Mouse (Mus musculus): ENCODE results near the gene Tgds. TPM values are rescaled to one million over a fixed set of nuclear protein-coding genes. Genes with fewer than 3 reads are reported as not detected.
"Not testable (repeated sequence)": the region's sequence is repeated elsewhere in the genome, so short reads cannot be mapped to it uniquely, and the experiment has no call there.

Tgds gene
- polyA plus RNA-seq, 1 experiment from 2014 or later = 32.3 TPM

GRCm38 (mm10) chr14:118124771-118125170, 7.8 kb downstream of the Tgds start:
- no peak for ATAC-seq (ENCODE audit: low FRiP score)
- 84% methylated on average over 4 of the region's 4 CpGs for WGBS
- DNase-seq (ENCODE audit: low spot score) = no peak
- Histone ChIP-seq H3K9me3 (ENCODE audit: control insufficient read depth, low read length) (no peaks in the 10 kb centered on the region), H3K27me3 (ENCODE audit: control insufficient read depth, insufficient read depth, low read length) (no peaks in the 10 kb centered on the region), H3K9ac (ENCODE audit: low read depth, low read length) (no peak overlapping the region), H3K4me2 (replicated peaks; ENCODE audit: low read depth, low read length) (no peak overlapping the region), H3K27ac (ENCODE audit: low read depth, low read length) (no peak overlapping the region), H3K36me3 (ENCODE audit: control insufficient read depth, insufficient read depth, low read length) (peaks cover 3% of the 10 kb centered on the region; the same call in 1 of the 2 replicates), H3K4me1 (replicated peaks; ENCODE audit: control insufficient read depth, insufficient read depth, low read length) (no peaks in the 10 kb centered on the region), H3K4me3 (ENCODE audit: low read depth, low read length) (no peak overlapping the region)

DNA sequence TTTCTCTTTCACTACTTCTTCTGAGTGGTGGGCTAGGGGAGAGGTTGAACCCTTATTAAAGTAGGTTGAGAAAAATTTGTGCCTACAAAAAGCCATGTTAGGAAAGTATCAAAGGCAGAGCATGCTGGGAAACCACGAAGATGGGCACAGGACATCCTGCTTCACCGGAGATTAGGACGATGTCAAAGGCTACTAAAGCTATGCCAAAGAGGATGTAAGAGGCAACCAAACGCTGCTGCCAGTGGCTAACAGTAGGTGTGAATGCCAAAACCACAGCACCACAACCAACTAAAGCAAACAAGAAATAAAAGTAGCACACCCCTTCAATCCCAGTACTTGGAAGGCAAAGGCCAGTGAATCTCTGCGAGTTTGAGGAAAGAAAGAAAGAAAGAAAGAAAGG, 8.4 kb downstream of the Tgds start:
- no peaks in the 10 kb centered on the region for H3K27me3 ChIP-seq (ENCODE audit: control insufficient read depth, insufficient read depth, low read length)
- no peak overlapping the region for H3K9ac ChIP-seq (ENCODE audit: low read depth, low read length)
- DNase-seq (ENCODE audit: low spot score) (no peak), ATAC-seq (ENCODE audit: low FRiP score) (no peak)
- peaks cover 7% of the 10 kb centered on the region; the same call in 1 of the 2 replicates for H3K36me3 ChIP-seq (ENCODE audit: control insufficient read depth, insufficient read depth, low read length)
- 93% methylated on average over 5 of the region's 5 CpGs for WGBS
- no peaks in the 10 kb centered on the region for H3K9me3 ChIP-seq (ENCODE audit: control insufficient read depth, low read length)
- H3K4me2 ChIP-seq (replicated peaks; ENCODE audit: low read depth, low read length) = no peak overlapping the region
- no peak overlapping the region for H3K27ac ChIP-seq (ENCODE audit: low read depth, low read length)
- no peaks in the 10 kb centered on the region for H3K4me1 ChIP-seq (replicated peaks; ENCODE audit: control insufficient read depth, insufficient read depth, low read length)
- H3K4me3 ChIP-seq (ENCODE audit: low read depth, low read length) = no peak overlapping the region

DNA sequence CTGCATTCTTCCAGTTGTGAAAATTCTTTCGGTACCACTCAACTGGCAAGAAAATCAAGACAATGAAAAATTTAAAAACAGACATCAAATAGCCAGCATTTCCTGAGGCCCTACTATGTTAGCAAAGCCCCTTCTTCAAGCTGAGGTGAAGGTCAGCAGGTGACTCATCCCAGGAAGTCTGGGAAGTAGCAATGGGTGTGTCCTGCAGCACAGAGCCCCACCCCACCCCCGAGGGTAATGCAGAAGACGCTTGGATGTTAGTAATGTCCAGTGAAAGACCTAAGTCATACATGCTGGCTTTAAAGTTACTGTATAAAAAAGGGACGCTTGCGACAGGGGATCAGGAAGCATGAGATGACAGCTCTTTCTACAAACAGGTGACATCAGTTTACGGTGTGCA, 19.4 kb downstream of the Tgds start:
- Histone ChIP-seq H3K4me1 (replicated peaks; ENCODE audit: control insufficient read depth, insufficient read depth, low read length) (no peaks in the 10 kb centered on the region), H3K27ac (ENCODE audit: low read depth, low read length) (no peak overlapping the region), H3K27me3 (ENCODE audit: control insufficient read depth, insufficient read depth, low read length) (no peaks in the 10 kb centered on the region), H3K9me3 (ENCODE audit: control insufficient read depth, low read length) (no peaks in the 10 kb centered on the region), H3K4me2 (replicated peaks; ENCODE audit: low read depth, low read length) (no peak overlapping the region), H3K36me3 (ENCODE audit: control insufficient read depth, insufficient read depth, low read length) (0 out of 2 replicates have a peak, but pooled peaks cover 2% of the 10 kb centered on the region), H3K9ac (ENCODE audit: low read depth, low read length) (no peak overlapping the region), H3K4me3 (ENCODE audit: low read depth, low read length) (no peak overlapping the region)
- 96% methylated on average over 6 of the region's 6 CpGs for WGBS
- ATAC-seq (ENCODE audit: low FRiP score) (no peak), DNase-seq (ENCODE audit: low spot score) (no peak)

DNA sequence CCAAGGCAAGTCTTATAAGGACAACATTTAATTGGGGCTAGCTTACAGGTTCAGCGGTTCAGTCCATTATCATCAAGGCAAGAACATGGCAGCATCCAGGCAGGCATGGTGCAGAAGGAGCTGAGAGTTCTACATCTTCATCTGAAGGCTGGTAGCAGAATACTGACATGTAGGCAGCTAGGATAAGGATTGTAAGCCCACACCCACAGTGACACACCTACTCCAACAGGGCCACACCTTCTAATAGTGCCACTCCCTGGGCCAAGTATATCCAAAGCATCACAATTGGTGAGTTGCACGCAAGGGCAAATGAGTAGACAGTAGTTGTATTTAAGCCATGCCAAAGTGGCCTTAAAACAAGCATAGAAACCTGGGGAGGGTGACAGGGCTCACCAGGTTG, 25.1 kb downstream of the Tgds start:
- ATAC-seq (ENCODE audit: low FRiP score); H3K27me3 ChIP-seq (ENCODE audit: control insufficient read depth, insufficient read depth, low read length); H3K4me1 ChIP-seq (replicated peaks; ENCODE audit: control insufficient read depth, insufficient read depth, low read length); H3K9ac ChIP-seq (ENCODE audit: low read depth, low read length); DNase-seq (ENCODE audit: low spot score); H3K4me2 ChIP-seq (replicated peaks; ENCODE audit: low read depth, low read length); H3K36me3 ChIP-seq (ENCODE audit: control insufficient read depth, insufficient read depth, low read length); H3K27ac ChIP-seq (ENCODE audit: low read depth, low read length); H3K9me3 ChIP-seq (ENCODE audit: control insufficient read depth, low read length); H3K4me3 ChIP-seq (ENCODE audit: low read depth, low read length): not testable (repeated sequence)
- 87% methylated on average over 2 of the region's 2 CpGs for WGBS

DNA sequence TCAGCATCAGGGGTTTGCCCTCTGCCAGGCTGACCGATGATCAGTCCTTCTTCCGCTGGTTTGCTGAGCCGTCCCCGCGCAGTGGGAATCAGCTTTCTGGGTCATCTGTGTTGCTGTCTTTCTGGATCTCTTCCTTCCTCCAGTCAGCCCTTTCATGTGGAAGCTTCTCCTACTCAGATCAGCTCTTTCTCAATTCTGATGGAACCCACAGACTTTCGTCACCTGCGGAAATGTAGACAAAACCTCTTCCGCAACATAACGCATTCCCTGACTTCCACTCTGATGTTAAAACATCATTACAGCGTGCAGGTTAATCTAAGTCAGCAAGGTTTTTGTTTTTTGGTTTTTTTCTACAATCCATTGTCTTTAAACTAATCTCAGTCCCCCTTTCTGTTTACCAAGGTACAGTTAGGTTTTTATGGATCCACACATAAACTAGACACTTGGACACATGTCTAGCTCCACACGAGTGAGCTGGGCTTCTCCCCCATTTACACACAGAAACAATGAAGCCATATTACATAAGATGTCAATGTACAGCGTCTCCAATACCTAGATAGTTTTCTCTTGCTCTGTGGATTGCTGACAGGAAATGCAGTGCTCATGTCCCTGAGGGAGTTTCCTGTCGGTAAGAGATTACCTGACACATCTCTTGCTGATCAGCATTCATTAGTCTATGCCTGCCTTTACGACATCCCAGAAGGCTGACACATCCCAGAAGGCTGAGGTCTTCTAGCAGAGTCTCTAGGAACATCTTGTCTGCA, 31.1 kb downstream of the Tgds start:
- H3K4me2 ChIP-seq (replicated peaks; ENCODE audit: low read depth, low read length) = no peak overlapping the region
- no peaks in the 10 kb centered on the region for H3K9me3 ChIP-seq (ENCODE audit: control insufficient read depth, low read length)
- ATAC-seq (ENCODE audit: low FRiP score) (no peak), DNase-seq (ENCODE audit: low spot score) (no peak)
- 84% methylated on average over 14 of the region's 14 CpGs for WGBS
- H3K9ac ChIP-seq (ENCODE audit: low read depth, low read length) = no peak overlapping the region
- H3K4me1 ChIP-seq (replicated peaks; ENCODE audit: control insufficient read depth, insufficient read depth, low read length) = no peaks in the 10 kb centered on the region
- H3K36me3 ChIP-seq (ENCODE audit: control insufficient read depth, insufficient read depth, low read length) = no peaks in the 10 kb centered on the region
- no peak overlapping the region for H3K4me3 ChIP-seq (ENCODE audit: low read depth, low read length)
- H3K27ac ChIP-seq (ENCODE audit: low read depth, low read length) = no peak overlapping the region
- no peaks in the 10 kb centered on the region for H3K27me3 ChIP-seq (ENCODE audit: control insufficient read depth, insufficient read depth, low read length)

- H3K4me3 ChIP-seq (ENCODE audit: low read depth, low read length) = no peak overlapping the region
- ATAC-seq (ENCODE audit: low FRiP score) = no peak
- WGBS = 79% methylated on average over 2 of the region's 2 CpGs
These were observed 34.3 kb downstream of the Tgds start for GRCm38 (mm10) chr14:118098265-118098664.

DNA sequence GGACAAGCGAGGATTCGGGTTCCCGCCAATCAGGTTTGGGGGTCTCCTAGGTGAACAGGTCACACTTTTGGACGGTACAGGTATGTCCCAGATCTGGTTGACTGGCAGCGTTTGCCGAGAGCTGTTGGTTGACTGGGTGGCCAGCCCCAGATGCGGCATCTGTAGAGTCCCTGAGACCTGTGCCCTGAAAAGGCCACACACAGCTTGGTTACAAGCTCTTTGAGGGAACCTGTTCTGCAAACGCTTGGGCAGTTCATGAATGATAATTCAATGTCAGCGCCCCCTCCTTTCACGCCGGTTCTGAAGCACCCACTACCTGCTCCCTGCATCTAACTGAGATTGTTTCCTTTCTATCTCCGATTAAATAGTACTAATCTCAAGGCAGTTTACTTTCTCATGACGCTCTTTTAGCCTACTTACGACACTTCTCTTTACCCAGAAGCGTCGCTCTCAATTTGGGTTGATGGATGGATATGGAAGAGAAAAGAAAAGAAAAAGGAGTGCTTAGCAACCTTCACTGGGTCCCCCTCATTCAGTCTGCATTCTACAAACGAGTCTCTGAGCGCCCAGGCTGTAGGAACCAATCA, 42.7 kb downstream of the Tgds start:
- Histone ChIP-seq H3K4me2 (replicated peaks; ENCODE audit: low read depth, low read length) (peak overlapping the region; percentile 51), H3K36me3 (ENCODE audit: control insufficient read depth, insufficient read depth, low read length) (no peaks in the 10 kb centered on the region), H3K4me3 (ENCODE audit: low read depth, low read length) (peak overlapping the region; percentile 55), H3K9me3 (ENCODE audit: control insufficient read depth, low read length) (no peaks in the 10 kb centered on the region), H3K27me3 (ENCODE audit: control insufficient read depth, insufficient read depth, low read length) (no peaks in the 10 kb centered on the region), H3K27ac (ENCODE audit: low read depth, low read length) (no peak overlapping the region), H3K9ac (ENCODE audit: low read depth, low read length) (peak overlapping the region; percentile 46; the same call in 1 of the 2 replicates), H3K4me1 (replicated peaks; ENCODE audit: control insufficient read depth, insufficient read depth, low read length) (no peaks in the 10 kb centered on the region)
- DNase-seq (ENCODE audit: low spot score) (no peak), ATAC-seq (ENCODE audit: low FRiP score) (peak; percentile 34; the same call in 1 of the 2 replicates)
- 2% methylated on average over 18 of the region's 18 CpGs for WGBS

More at GRCm38 (mm10) chr14:118098265-118098664, 34.3 kb downstream of the Tgds start:
- H3K4me1 ChIP-seq (replicated peaks; ENCODE audit: control insufficient read depth, insufficient read depth, low read length) = no peaks in the 10 kb centered on the region
- no peak overlapping the region for H3K4me2 ChIP-seq (replicated peaks; ENCODE audit: low read depth, low read length)
- H3K27ac ChIP-seq (ENCODE audit: low read depth, low read length) = no peak overlapping the region
- no peak overlapping the region for H3K9ac ChIP-seq (ENCODE audit: low read depth, low read length)
- no peaks in the 10 kb centered on the region for H3K36me3 ChIP-seq (ENCODE audit: control insufficient read depth, insufficient read depth, low read length)
- no peak for DNase-seq (ENCODE audit: low spot score)
- no peaks in the 10 kb centered on the region for H3K27me3 ChIP-seq (ENCODE audit: control insufficient read depth, insufficient read depth, low read length)
- H3K9me3 ChIP-seq (ENCODE audit: control insufficient read depth, low read length) = no peaks in the 10 kb centered on the region

- WGBS = under 1% methylated on average over 44 of the region's 44 CpGs
- H3K4me2 ChIP-seq (replicated peaks; ENCODE audit: low read depth, low read length) = peak overlapping the region; percentile 51
- ATAC-seq (ENCODE audit: low FRiP score) = peak; percentile 81
- no peaks in the 10 kb centered on the region for H3K36me3 ChIP-seq (ENCODE audit: control insufficient read depth, insufficient read depth, low read length)
- H3K27ac ChIP-seq (ENCODE audit: low read depth, low read length) = 0 out of 2 replicates have a peak overlapping the region, but pooled peaks have one; percentile 12
- H3K4me3 ChIP-seq (ENCODE audit: low read depth, low read length) = peak overlapping the region; percentile 55
- peak; percentile 95 for DNase-seq (ENCODE audit: low spot score)
- H3K4me1 ChIP-seq (replicated peaks; ENCODE audit: control insufficient read depth, insufficient read depth, low read length) = no peaks in the 10 kb centered on the region
- peak overlapping the region; percentile 61 for H3K9ac ChIP-seq (ENCODE audit: low read depth, low read length)
- H3K9me3 ChIP-seq (ENCODE audit: control insufficient read depth, low read length) = no peaks in the 10 kb centered on the region
- H3K27me3 ChIP-seq (ENCODE audit: control insufficient read depth, insufficient read depth, low read length) = no peaks in the 10 kb centered on the region
These were observed 43.2 kb downstream of the Tgds start for GRCm38 (mm10) chr14:118089215-118089805.
